Mouse (Mus musculus): ENCODE measurements around the gene Reck. TPM values are rescaled to one million over a fixed set of nuclear protein-coding genes. Genes with fewer than 3 reads are reported as not detected.

Gene Reck
- total RNA-seq, 2 experiments from 2014 or later, result 2.2 to 2.5 TPM

DNA sequence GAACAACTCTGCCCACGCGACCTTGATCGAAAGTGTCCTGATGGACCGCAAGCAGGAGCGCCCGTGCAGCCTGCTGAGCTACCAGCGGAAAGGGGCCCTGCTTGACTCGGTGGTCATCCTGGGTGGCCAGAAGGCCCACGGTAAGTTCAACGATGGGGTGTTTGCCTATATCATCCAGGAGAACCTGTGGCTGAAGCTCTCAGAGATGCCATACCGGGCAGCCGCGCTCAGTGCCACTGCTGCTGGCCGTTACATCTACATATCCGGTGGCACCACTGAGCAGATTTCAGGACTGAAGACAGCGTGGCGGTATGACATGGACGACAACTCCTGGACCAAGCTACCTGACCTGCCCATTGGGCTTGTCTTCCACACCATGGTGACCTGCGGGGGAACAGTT, 109.0 kb downstream of the Reck start:
- intact Hi-C loops (cut with DNase I), result no loop called here
- DNase-seq, result no peak

- no peak for DNase-seq
- intact Hi-C loops (cut with DNase I), result no loop called here
These were observed 113.6 kb downstream of the Reck start for GRCm38 (mm10) chr4:43988976-43989375.

GRCm38 (mm10) chr4:43993072-43993471, 117.7 kb downstream of the Reck start:
- intact Hi-C loops (cut with DNase I), result no loop called here
- no peak for DNase-seq

DNA sequence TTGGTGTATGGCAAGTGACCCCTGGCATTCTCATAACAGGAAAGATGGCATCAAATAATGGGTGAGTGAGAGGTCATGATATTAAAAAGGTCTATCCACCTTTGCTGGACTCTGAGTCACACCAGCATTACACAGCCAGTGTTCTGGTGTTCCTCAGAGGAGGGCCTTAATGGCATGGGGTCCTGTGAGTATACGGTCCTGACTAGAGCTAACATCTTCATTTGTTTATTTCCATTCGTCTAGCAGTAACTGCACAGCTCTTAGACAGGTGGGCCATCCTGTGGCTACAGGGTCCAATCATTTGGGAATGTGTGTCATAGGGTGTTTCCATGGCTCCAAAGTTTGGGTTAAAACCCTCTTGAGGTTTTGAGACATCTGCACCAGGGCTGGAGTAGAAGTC, 119.0 kb downstream of the Reck start:
- no peak for DNase-seq
- intact Hi-C loops (cut with DNase I), result no loop called here

Other genes with a start within 250 kb of the Reck start
- gene Npr2, start 243.6 kb upstream of the Reck start, total RNA-seq (2021), result 10 to 100 TPM; 28.1 to 38.4 TPM
- gene Spag8, start 221.9 kb upstream of the Reck start, total RNA-seq (2021), result not detected
- 10 to 100 TPM; 35.3 to 38.4 TPM for gene Hint2, start 219.1 kb upstream of the Reck start, total RNA-seq (2021)
- gene Tmem8b, start 206.6 kb upstream of the Reck start, total RNA-seq (2021), result 1 to 10 TPM; 8.9 to 9.7 TPM
- under 1 TPM; 0.17 to 0.18 TPM for gene Fam221b, start 206.4 kb upstream of the Reck start, total RNA-seq (2021)
- gene Olfr70, start 174.7 kb upstream of the Reck start, total RNA-seq (2021), result not detected
- gene Olfr71, start 165.3 kb upstream of the Reck start, total RNA-seq (2021), result not detected
- gene Hrct1, start 148.3 kb upstream of the Reck start, total RNA-seq (2021), result 1 to 10 TPM; 1.2 to 2.0 TPM
- 1 to 10 TPM; 1.3 to 1.5 TPM for gene Spaar, start 145.5 kb upstream of the Reck start, total RNA-seq (2021)
- gene Olfr159, start 104.5 kb upstream of the Reck start, total RNA-seq (2021), result not detected
- gene Olfr156, start 51.6 kb upstream of the Reck start, total RNA-seq (2021), result not detected
- gene Olfr157, start 35.3 kb upstream of the Reck start, total RNA-seq (2021), result not detected
- gene Olfr155, start 24.0 kb upstream of the Reck start, total RNA-seq (2021), result not detected
- gene Glipr2, start 81.9 kb downstream of the Reck start, total RNA-seq (2021), result 1 to 10 TPM; 2.4 to 3.0 TPM
- not detected for gene Ccin, start 108.0 kb downstream of the Reck start, total RNA-seq (2021)
- 10 to 100 TPM; 46.3 to 49.3 TPM for gene Clta, start 128.9 kb downstream of the Reck start, total RNA-seq (2021)
- 10 to 100 TPM in 1 of 2 experiments, 1 to 10 TPM in 1; 8.1 to 11.8 TPM for gene Gne, start 208.6 kb downstream of the Reck start, total RNA-seq (2021)

All from gastrocnemius, postnatal 36 days (tissue).